Mouse (Mus musculus): ENCODE measurements around the gene Fry.

- TF ChIP-seq CTCF (IDR thresholded peaks at IDR 0.05; ENCODE audit: low read depth) = no peak
- no peak for TF ChIP-seq EP300 (IDR thresholded peaks at IDR 0.05; ENCODE audit: low read depth)
These were observed 223.7 kb downstream of the Fry start for GRCm38 (mm10) chr5:150342139-150342538.
